Comparison of ENCODE assay signal across 25 mouse cellular contexts in genomic region chr14:86772176-86773150, GRCm38 (mm10).
DNase-seq lines count a peak whose midpoint lies in the region; ATAC-seq and TF ChIP-seq lines count a peak whose summit lies in the region.
"Had no signal": no experiment of that assay in that cellular context is flagged by ENCODE, and none has a peak within 500 bp of the region (broad histone marks: within the 10 kb centered on the region; RNA-seq: fewer than 3 reads in every experiment).

No protein-coding gene starts in this region.

- H3K4me3 ChIP-seq in forebrain, embryonic 13.5 days = no peak overlapping the region
- H3K4me3 ChIP-seq in forebrain, embryonic 12.5 days (replicated peaks) = no peak overlapping the region
- no peak overlapping the region for H3K4me3 ChIP-seq in kidney, embryonic 14.5 days (ENCODE audit: low read length)
- no peak overlapping the region for H3K4me3 ChIP-seq in neural tube, embryonic 15.5 days (replicated peaks)
- no peak overlapping the region for H3K4me3 ChIP-seq in neural tube, embryonic 12.5 days
- no peak overlapping the region for H3K4me3 ChIP-seq in left cerebral cortex, adult 2 months
- H3K4me3 ChIP-seq: forebrain, embryonic 15.5 days; heart, embryonic 10.5 days; heart, embryonic 15.5 days; limb, embryonic 13.5 days; lung, embryonic 15.5 days; midbrain, embryonic 12.5 days had no signal

- no peaks in the 10 kb centered on the region for H3K4me1 ChIP-seq in forebrain, embryonic 13.5 days
- no peaks in the 10 kb centered on the region for H3K4me1 ChIP-seq in forebrain, embryonic 12.5 days
- no peaks in the 10 kb centered on the region for H3K4me1 ChIP-seq in kidney, embryonic 14.5 days (ENCODE audit: control insufficient read depth, insufficient read depth, low read length)
- H3K4me1 ChIP-seq in neural tube, embryonic 15.5 days = no peaks in the 10 kb centered on the region
- no peaks in the 10 kb centered on the region for H3K4me1 ChIP-seq in neural tube, embryonic 12.5 days
- H3K4me1 ChIP-seq: forebrain, embryonic 15.5 days; limb, embryonic 13.5 days; lung, embryonic 15.5 days; midbrain, embryonic 12.5 days had no signal

- WGBS in forebrain, embryonic 13.5 days = 80% methylated on average over 14 of the region's 14 CpGs
- WGBS in forebrain, embryonic 12.5 days = 79% methylated on average over 14 of the region's 14 CpGs
- 52% methylated on average over 14 of the region's 14 CpGs for WGBS in kidney, embryonic 14.5 days
- 51% methylated on average over 14 of the region's 14 CpGs for WGBS in neural tube, embryonic 15.5 days
- 52% methylated on average over 14 of the region's 14 CpGs for WGBS in neural tube, embryonic 12.5 days

- no peak for TF ChIP-seq CTCF in left cerebral cortex, adult 2 months (IDR thresholded peaks at IDR 0.05)

- no peaks in the 10 kb centered on the region for H3K36me3 ChIP-seq in forebrain, embryonic 13.5 days (ENCODE audit: poor library complexity, severe bottlenecking)
- H3K36me3 ChIP-seq in forebrain, embryonic 12.5 days (replicated peaks) = no peaks in the 10 kb centered on the region
- H3K36me3 ChIP-seq in kidney, embryonic 14.5 days (ENCODE audit: control insufficient read depth, insufficient read depth, low read length) = no peaks in the 10 kb centered on the region
- H3K36me3 ChIP-seq in neural tube, embryonic 15.5 days = no peaks in the 10 kb centered on the region
- no peaks in the 10 kb centered on the region for H3K36me3 ChIP-seq in neural tube, embryonic 12.5 days
- H3K36me3 ChIP-seq: forebrain, embryonic 15.5 days; heart, embryonic 10.5 days; heart, embryonic 15.5 days; limb, embryonic 13.5 days; lung, embryonic 15.5 days; midbrain, embryonic 12.5 days had no signal

- H3K9ac ChIP-seq in forebrain, embryonic 13.5 days = no peak overlapping the region
- no peak overlapping the region for H3K9ac ChIP-seq in forebrain, embryonic 12.5 days
- no peak overlapping the region for H3K9ac ChIP-seq in kidney, embryonic 14.5 days (ENCODE audit: low read depth, low read length)
- no peak overlapping the region for H3K9ac ChIP-seq in neural tube, embryonic 15.5 days (replicated peaks)
- H3K9ac ChIP-seq in neural tube, embryonic 12.5 days = no peak overlapping the region
- H3K9ac ChIP-seq: forebrain, embryonic 15.5 days; heart, embryonic 15.5 days; limb, embryonic 13.5 days; lung, embryonic 15.5 days; midbrain, embryonic 12.5 days had no signal

- intact Hi-C loops in left cerebral cortex, adult 2 months (cut with DNase I) = loop anchor here (1.0 to 10.0 kb wide), 6 partner anchors 110 to 608 kb away; no protein-coding TSS in a partner anchor

- no peak overlapping the region for H3K4me2 ChIP-seq in forebrain, embryonic 13.5 days
- no peak overlapping the region for H3K4me2 ChIP-seq in forebrain, embryonic 12.5 days
- H3K4me2 ChIP-seq in kidney, embryonic 14.5 days (replicated peaks; ENCODE audit: low read depth, low read length) = no peak overlapping the region
- H3K4me2 ChIP-seq in neural tube, embryonic 15.5 days = no peak overlapping the region
- no peak overlapping the region for H3K4me2 ChIP-seq in neural tube, embryonic 12.5 days (replicated peaks)
- H3K4me2 ChIP-seq: forebrain, embryonic 15.5 days; heart, embryonic 15.5 days; limb, embryonic 13.5 days; liver, embryonic 11.5 days; lung, embryonic 15.5 days; midbrain, embryonic 12.5 days had no signal

- H3K27ac ChIP-seq in forebrain, embryonic 13.5 days = no peak overlapping the region
- H3K27ac ChIP-seq in forebrain, embryonic 12.5 days = no peak overlapping the region
- H3K27ac ChIP-seq in kidney, embryonic 14.5 days (ENCODE audit: low read depth, low read length) = no peak overlapping the region
- H3K27ac ChIP-seq in neural tube, embryonic 15.5 days (replicated peaks) = no peak overlapping the region
- H3K27ac ChIP-seq in neural tube, embryonic 12.5 days = no peak overlapping the region
- H3K27ac ChIP-seq in left cerebral cortex, adult 2 months = no peak overlapping the region
- H3K27ac ChIP-seq: forebrain, embryonic 15.5 days; heart, embryonic 10.5 days; heart, embryonic 15.5 days; limb, embryonic 13.5 days; lung, embryonic 15.5 days; midbrain, embryonic 12.5 days had no signal

- ATAC-seq in forebrain, embryonic 13.5 days = 0 out of 2 replicates have a peak, but pooled peaks have one; percentile 45
- ATAC-seq in forebrain, embryonic 12.5 days (ENCODE audit: low FRiP score) = no peak
- ATAC-seq in kidney, embryonic 14.5 days (ENCODE audit: low FRiP score, low TSS enrichment) = peak; percentile 72; the same call in 1 of the 2 replicates
- no peak for ATAC-seq in neural tube, embryonic 15.5 days (ENCODE audit: low FRiP score)
- peak; percentile 48; the same call in 1 of the 2 replicates for ATAC-seq in neural tube, embryonic 12.5 days (ENCODE audit: low FRiP score, low read depth)
- ATAC-seq: intestine, embryonic 16.5 days; Patski had no signal

- H3K27me3 ChIP-seq in forebrain, embryonic 13.5 days = no peaks in the 10 kb centered on the region
- no peaks in the 10 kb centered on the region for H3K27me3 ChIP-seq in forebrain, embryonic 12.5 days
- no peaks in the 10 kb centered on the region for H3K27me3 ChIP-seq in kidney, embryonic 14.5 days (ENCODE audit: control insufficient read depth, insufficient read depth, low read length)
- H3K27me3 ChIP-seq in neural tube, embryonic 15.5 days (replicated peaks) = no peaks in the 10 kb centered on the region
- H3K27me3 ChIP-seq in neural tube, embryonic 12.5 days (replicated peaks) = no peaks in the 10 kb centered on the region
- H3K27me3 ChIP-seq: forebrain, embryonic 15.5 days; heart, embryonic 15.5 days; limb, embryonic 13.5 days; lung, embryonic 15.5 days; midbrain, embryonic 12.5 days; Patski had no signal

- H3K9me3 ChIP-seq in forebrain, embryonic 13.5 days (replicated peaks) = no peaks in the 10 kb centered on the region
- H3K9me3 ChIP-seq in forebrain, embryonic 12.5 days = no peaks in the 10 kb centered on the region
- H3K9me3 ChIP-seq in kidney, embryonic 14.5 days (ENCODE audit: control insufficient read depth, low read length) = no peaks in the 10 kb centered on the region
- no peaks in the 10 kb centered on the region for H3K9me3 ChIP-seq in neural tube, embryonic 15.5 days (replicated peaks)
- H3K9me3 ChIP-seq in neural tube, embryonic 12.5 days = no peaks in the 10 kb centered on the region
- H3K9me3 ChIP-seq: forebrain, embryonic 15.5 days; heart, embryonic 10.5 days; heart, embryonic 15.5 days; limb, embryonic 13.5 days; lung, embryonic 15.5 days; midbrain, embryonic 12.5 days had no signal

- no peak for DNase-seq in kidney, postnatal 14 days
- peak; percentile 23 for DNase-seq in neural tube, embryonic 10.5 days (ENCODE audit: extremely low spot score, low spot score)
- DNase-seq in left cerebral cortex, adult 2 months (ENCODE audit: extremely low spot score in 1 of 2, low spot score in 2 of 2) = no peak
- DNase-seq: adrenal gland, postnatal 10 days; cerebellum, adult 8-10 months; cerebellum, postnatal 25 days; gastrocnemius, postnatal 25 days; heart, adult 11 months; kidney, postnatal 4 days; spleen, adult 18-20 months; thymus, postnatal 25 days had no signal

Comparison
In these comparisons a context has a peak if more than half of its experiments do, and no peak if none do; other contexts are left out.
1. ATAC-seq: peak in forebrain, embryonic 13.5 days (single experiment), kidney, embryonic 14.5 days (single experiment) and neural tube, embryonic 12.5 days (single experiment); none in forebrain, embryonic 12.5 days (single experiment) and neural tube, embryonic 15.5 days (single experiment).